Mouse (Mus musculus): ENCODE data around the gene Ighmbp2. TPM values are rescaled to one million over a fixed set of nuclear protein-coding genes. Genes with fewer than 3 reads are reported as not detected.
A peak's percentile ranks its signal among the peaks of the same experiment; 100 is the strongest.

Gene Ighmbp2
- polyA plus RNA-seq, 1 experiment from 2014 or later, result 13.8 TPM

GRCm38 (mm10) chr19:3320086-3320485, 37.3 kb upstream of the Ighmbp2 start:
- Histone ChIP-seq H3K4me1 (peaks cover 15% of the 10 kb centered on the region), H3K9ac (no peak overlapping the region), H3K36me3 (no peaks in the 10 kb centered on the region), H3K27ac (no peak overlapping the region), H3K4me3 (no peak overlapping the region), H3K4me2 (replicated peaks) (no peak overlapping the region), H3K9me3 (no peaks in the 10 kb centered on the region), H3K27me3 (peaks cover 25% of the 10 kb centered on the region)
- ATAC-seq (ENCODE audit: insufficient number of reproducible peaks, insufficient read depth, low FRiP score, low TSS enrichment), result no peak
- 79% methylated on average over 7 of the region's 7 CpGs for WGBS

- Histone ChIP-seq H3K4me2 (replicated peaks) (no peak overlapping the region), H3K27me3 (peaks cover 25% of the 10 kb centered on the region), H3K9ac (no peak overlapping the region), H3K36me3 (no peaks in the 10 kb centered on the region), H3K4me3 (no peak overlapping the region), H3K4me1 (peaks cover 10% of the 10 kb centered on the region), H3K9me3 (no peaks in the 10 kb centered on the region), H3K27ac (no peak overlapping the region)
- ATAC-seq (ENCODE audit: insufficient number of reproducible peaks, insufficient read depth, low FRiP score, low TSS enrichment), result no peak
- 84% methylated on average over 2 of the region's 2 CpGs for WGBS
These were observed 36.5 kb upstream of the Ighmbp2 start for GRCm38 (mm10) chr19:3319341-3319740.

GRCm38 (mm10) chr19:3307175-3307949, 24.5 kb upstream of the Ighmbp2 start:
- WGBS, result 47% methylated on average over 16 of the region's 16 CpGs
- H3K4me2 ChIP-seq (replicated peaks), result no peak overlapping the region

GRCm38 (mm10) chr19:3304017-3304416, 21.2 kb upstream of the Ighmbp2 start:
- Histone ChIP-seq H3K27me3 (no peaks in the 10 kb centered on the region), H3K4me3 (no peak overlapping the region), H3K27ac (no peak overlapping the region), H3K9me3 (no peaks in the 10 kb centered on the region), H3K4me2 (replicated peaks) (no peak overlapping the region), H3K36me3 (no peaks in the 10 kb centered on the region), H3K9ac (no peak overlapping the region), H3K4me1 (no peaks in the 10 kb centered on the region)
- ATAC-seq (ENCODE audit: insufficient number of reproducible peaks, insufficient read depth, low FRiP score, low TSS enrichment), result no peak
- WGBS, result 70% methylated on average over 4 of the region's 4 CpGs

More at GRCm38 (mm10) chr19:3307175-3307949, 24.5 kb upstream of the Ighmbp2 start:
- no peaks in the 10 kb centered on the region for H3K9me3 ChIP-seq
- H3K27me3 ChIP-seq, result no peaks in the 10 kb centered on the region
- no peak overlapping the region for H3K27ac ChIP-seq
- no peak overlapping the region for H3K4me3 ChIP-seq
- no peaks in the 10 kb centered on the region for H3K4me1 ChIP-seq
- no peak for ATAC-seq (ENCODE audit: insufficient number of reproducible peaks, insufficient read depth, low FRiP score, low TSS enrichment)
- H3K9ac ChIP-seq, result no peak overlapping the region
- no peaks in the 10 kb centered on the region for H3K36me3 ChIP-seq

- Histone ChIP-seq H3K36me3 (no peaks in the 10 kb centered on the region), H3K27ac (no peak overlapping the region), H3K27me3 (no peaks in the 10 kb centered on the region), H3K4me3 (no peak overlapping the region), H3K9ac (no peak overlapping the region), H3K4me1 (no peaks in the 10 kb centered on the region), H3K4me2 (replicated peaks) (no peak overlapping the region), H3K9me3 (no peaks in the 10 kb centered on the region)
- 84% methylated on average over 7 of the region's 7 CpGs for WGBS
- no peak for ATAC-seq (ENCODE audit: insufficient number of reproducible peaks, insufficient read depth, low FRiP score, low TSS enrichment)
These were observed 15.0 kb upstream of the Ighmbp2 start for GRCm38 (mm10) chr19:3297775-3298174.

- Histone ChIP-seq H3K4me2 (replicated peaks) (no peak overlapping the region), H3K27me3 (no peaks in the 10 kb centered on the region), H3K9ac (no peak overlapping the region), H3K9me3 (no peaks in the 10 kb centered on the region), H3K27ac (no peak overlapping the region), H3K4me1 (no peaks in the 10 kb centered on the region), H3K4me3 (no peak overlapping the region), H3K36me3 (no peaks in the 10 kb centered on the region)
- ATAC-seq (ENCODE audit: insufficient number of reproducible peaks, insufficient read depth, low FRiP score, low TSS enrichment), result no peak
These were observed 14.2 kb upstream of the Ighmbp2 start for GRCm38 (mm10) chr19:3297034-3297433.

- no peaks in the 10 kb centered on the region for H3K9me3 ChIP-seq
- H3K4me2 ChIP-seq (replicated peaks), result no peak overlapping the region
- H3K36me3 ChIP-seq, result peaks cover 14% of the 10 kb centered on the region
- no peak overlapping the region for H3K4me3 ChIP-seq
- no peak overlapping the region for H3K27ac ChIP-seq
- ATAC-seq (ENCODE audit: insufficient number of reproducible peaks, insufficient read depth, low FRiP score, low TSS enrichment), result no peak
- no peak overlapping the region for H3K9ac ChIP-seq
- 85% methylated on average over 6 of the region's 6 CpGs for WGBS
- no peaks in the 10 kb centered on the region for H3K4me1 ChIP-seq
- H3K27me3 ChIP-seq, result no peaks in the 10 kb centered on the region
These were observed 12.4 kb upstream of the Ighmbp2 start for GRCm38 (mm10) chr19:3295245-3295644.

- no peaks in the 10 kb centered on the region for H3K9me3 ChIP-seq
- H3K9ac ChIP-seq, result no peak overlapping the region
- H3K4me3 ChIP-seq, result no peak overlapping the region
- H3K36me3 ChIP-seq, result peaks cover 36% of the 10 kb centered on the region
- no peak overlapping the region for H3K4me2 ChIP-seq (replicated peaks)
- no peak for ATAC-seq (ENCODE audit: insufficient number of reproducible peaks, insufficient read depth, low FRiP score, low TSS enrichment)
- no peak overlapping the region for H3K27ac ChIP-seq
- H3K4me1 ChIP-seq, result no peaks in the 10 kb centered on the region
- 86% methylated on average over 1 of the region's 1 CpGs for WGBS
- no peaks in the 10 kb centered on the region for H3K27me3 ChIP-seq
These were observed 10.2 kb upstream of the Ighmbp2 start for GRCm38 (mm10) chr19:3292993-3293392.

GRCm38 (mm10) chr19:3292028-3292427, 9.2 kb upstream of the Ighmbp2 start:
- H3K4me2 ChIP-seq (replicated peaks), result no peak overlapping the region
- no peak overlapping the region for H3K27ac ChIP-seq
- H3K27me3 ChIP-seq, result no peaks in the 10 kb centered on the region
- 60% methylated on average over 2 of the region's 2 CpGs for WGBS
- H3K36me3 ChIP-seq, result peaks cover 43% of the 10 kb centered on the region
- no peak overlapping the region for H3K4me3 ChIP-seq
- no peaks in the 10 kb centered on the region for H3K9me3 ChIP-seq
- no peaks in the 10 kb centered on the region for H3K4me1 ChIP-seq
- H3K9ac ChIP-seq, result no peak overlapping the region
- ATAC-seq (ENCODE audit: insufficient number of reproducible peaks, insufficient read depth, low FRiP score, low TSS enrichment), result peak; percentile 68; the same call in 1 of the 2 replicates

- peaks cover 54% of the 10 kb centered on the region for H3K36me3 ChIP-seq
- 100% methylated on average over 1 of the region's 1 CpGs for WGBS
- H3K4me1 ChIP-seq, result no peaks in the 10 kb centered on the region
- no peaks in the 10 kb centered on the region for H3K27me3 ChIP-seq
- no peak overlapping the region for H3K4me3 ChIP-seq
- H3K4me2 ChIP-seq (replicated peaks), result no peak overlapping the region
- no peak overlapping the region for H3K27ac ChIP-seq
- H3K9ac ChIP-seq, result no peak overlapping the region
- no peaks in the 10 kb centered on the region for H3K9me3 ChIP-seq
- no peak for ATAC-seq (ENCODE audit: insufficient number of reproducible peaks, insufficient read depth, low FRiP score, low TSS enrichment)
These were observed 6.2 kb upstream of the Ighmbp2 start for GRCm38 (mm10) chr19:3289006-3289405.

GRCm38 (mm10) chr19:3281886-3282285, 931 bp downstream of the Ighmbp2 start:
- Histone ChIP-seq H3K27me3 (no peaks in the 10 kb centered on the region), H3K27ac (no peak overlapping the region), H3K9ac (peak overlapping the region; percentile 87), H3K36me3 (peaks cover 47% of the 10 kb centered on the region), H3K4me2 (replicated peaks) (peak overlapping the region; percentile 69), H3K4me3 (peak overlapping the region; percentile 85), H3K9me3 (no peaks in the 10 kb centered on the region), H3K4me1 (peaks cover 15% of the 10 kb centered on the region)
- ATAC-seq (ENCODE audit: insufficient number of reproducible peaks, insufficient read depth, low FRiP score, low TSS enrichment), result no peak
- 72% methylated on average over 4 of the region's 4 CpGs for WGBS

- Histone ChIP-seq H3K4me2 (replicated peaks) (no peak overlapping the region), H3K27me3 (no peaks in the 10 kb centered on the region), H3K36me3 (peaks cover 81% of the 10 kb centered on the region), H3K4me1 (no peaks in the 10 kb centered on the region), H3K9me3 (no peaks in the 10 kb centered on the region), H3K4me3 (no peak overlapping the region), H3K27ac (no peak overlapping the region), H3K9ac (no peak overlapping the region)
- no peak for ATAC-seq (ENCODE audit: insufficient number of reproducible peaks, insufficient read depth, low FRiP score, low TSS enrichment)
- 90% methylated on average over 3 of the region's 3 CpGs for WGBS
These were observed 7.0 kb downstream of the Ighmbp2 start for GRCm38 (mm10) chr19:3275744-3276365.

All from embryonic facial prominence, embryonic 12.5 days (tissue).